Mouse (Mus musculus) kidney, embryonic 15.5 days (tissue): Measurements from ENCODE around the gene Gm16485. TPM values are rescaled to one million over a fixed set of nuclear protein-coding genes. Genes with fewer than 3 reads are reported as not detected.

Experiments used
- polyA plus RNA-seq: library from polyadenylated mRNA; unstranded; fragments of >200 nt; fragmentation: Nextera tagmentation; extraction: Ambion mirVana; gene quantifications from 2 replicates; pipeline ENCODE4 v1.2.1, GENCODE M21; 2015

The Gm16485 gene
- polyA plus RNA-seq, 1 experiment from 2014 or later, result 0.13 TPM

Other genes starting within 250 kb of the Gm16485 start
- 0.87 and 0.96 TPM in 2 replicates for gene Pgr, start 72.0 kb upstream of the Gm16485 start, polyA plus RNA-seq